Mouse (Mus musculus): Measurements from ENCODE around the gene Zswim4. TPM values are rescaled to one million over a fixed set of nuclear protein-coding genes. Genes with fewer than 3 reads are reported as not detected.
A peak's percentile ranks its signal among the peaks of the same experiment; 100 is the strongest.
"Not testable (repeated sequence)": the region's sequence is repeated elsewhere in the genome, so short reads cannot be mapped to it uniquely, and the experiment has no call there.

The Zswim4 gene
- 3.6 and 5.0 TPM in 2 replicates for polyA plus RNA-seq (2016; fragmentation: Nextera tagmentation; extraction: Ambion mirVana)

DNA sequence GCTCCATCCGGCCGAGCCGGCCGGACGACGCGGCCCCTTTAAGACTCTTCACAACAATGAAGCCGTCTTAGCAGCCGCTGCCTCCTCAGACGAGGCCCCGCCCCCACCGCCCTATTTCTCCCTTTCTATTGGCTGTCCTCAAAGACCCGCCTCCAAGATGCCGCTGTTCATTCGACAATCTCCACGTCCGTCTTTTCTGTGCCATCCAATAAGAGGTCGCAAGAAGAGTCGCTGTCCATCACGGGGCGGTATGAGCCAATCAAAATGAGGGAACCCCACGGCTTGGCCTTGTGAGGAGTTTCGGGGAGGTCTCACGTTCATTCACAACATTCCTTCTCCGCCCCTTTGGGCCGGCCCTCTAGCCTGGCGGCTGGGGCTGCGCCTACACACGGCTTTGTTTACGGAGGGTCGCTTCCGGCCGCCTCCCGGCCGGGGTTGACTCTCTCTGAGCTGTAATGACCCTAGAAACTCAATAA lies at the start of gene Zswim4:
TSS of gene Zswim4 (minus strand) at position 58 of the 476 bp plus-strand sequence.
- Histone ChIP-seq H3K36me3 (no peaks in the 10 kb centered on the region), H3K27ac (peak within 1 kb of the TSS; percentile 66), H3K27me3 (replicated peaks) (no peaks in the 10 kb centered on the region), H3K4me2 (peak within 1 kb of the TSS; percentile 96), H3K4me1 (peaks cover 22% of the 10 kb centered on the region), H3K9me3 (replicated peaks) (no peaks in the 10 kb centered on the region), H3K4me3 (peak within 1 kb of the TSS; percentile 75), H3K9ac (peak within 1 kb of the TSS; percentile 92)
- peak; percentile 98 for ATAC-seq
- under 1% methylated on average over 34 of the region's 35 CpGs for WGBS (ENCODE audit: insufficient replicate concordance)

DNA sequence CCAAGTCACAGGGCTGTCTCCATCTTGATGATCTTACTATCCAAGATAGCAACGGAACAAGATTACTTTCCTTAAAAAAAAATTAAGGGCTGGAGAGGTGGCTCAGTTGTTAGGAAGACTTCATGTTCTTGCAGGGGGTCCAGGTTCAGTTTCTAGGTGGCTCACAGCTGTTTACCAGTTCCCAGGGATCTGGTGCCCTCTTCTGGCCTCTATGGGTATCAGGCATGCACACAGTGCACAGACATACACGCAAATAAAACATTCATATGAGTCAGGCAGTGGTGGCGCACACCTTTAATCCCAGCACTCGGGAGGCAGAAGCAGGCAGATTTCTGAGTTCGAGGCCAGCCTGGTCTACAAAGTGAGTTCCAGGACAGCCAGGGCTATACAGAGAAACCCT lies 48.8 kb upstream of the Zswim4 start:
- WGBS (ENCODE audit: insufficient replicate concordance), result 31% methylated on average over 5 of the region's 5 CpGs
- not testable (repeated sequence) for H3K27me3 ChIP-seq (replicated peaks); H3K9ac ChIP-seq; H3K4me1 ChIP-seq; H3K36me3 ChIP-seq; H3K9me3 ChIP-seq (replicated peaks); ATAC-seq; H3K27ac ChIP-seq; H3K4me3 ChIP-seq; H3K4me2 ChIP-seq

GRCm38 (mm10) chr8:84284608-84285063 lies 47.8 kb upstream of the Zswim4 start:
- 28% methylated on average over 9 of the region's 9 CpGs for whole genome bisulfite sequencing (ENCODE audit: insufficient replicate concordance)
- 0 out of 2 replicates have a peak overlapping the region, but pooled peaks have one; percentile 27 for H3K9ac ChIP-seq
- H3K36me3 ChIP-seq, result no peaks in the 10 kb centered on the region
- no peaks in the 10 kb centered on the region for H3K4me1 ChIP-seq
- H3K4me3 ChIP-seq, result no peak overlapping the region
- ATAC-seq, result no peak
- H3K27me3 ChIP-seq (replicated peaks), result no peaks in the 10 kb centered on the region
- H3K9me3 ChIP-seq (replicated peaks), result no peaks in the 10 kb centered on the region
- peak overlapping the region; percentile 4; the same call in 1 of the 2 replicates for H3K4me2 ChIP-seq
- no peak overlapping the region for H3K27ac ChIP-seq

GRCm38 (mm10) chr8:84280777-84281176 lies 43.9 kb upstream of the Zswim4 start:
- Histone ChIP-seq H3K4me2 (no peak overlapping the region), H3K36me3 (no peaks in the 10 kb centered on the region), H3K27ac (no peak overlapping the region), H3K4me3 (no peak overlapping the region), H3K4me1 (peaks cover 14% of the 10 kb centered on the region), H3K9ac (no peak overlapping the region), H3K27me3 (replicated peaks) (no peaks in the 10 kb centered on the region), H3K9me3 (replicated peaks) (no peaks in the 10 kb centered on the region)
- 54% methylated on average over 10 of the region's 10 CpGs for WGBS (ENCODE audit: insufficient replicate concordance)
- ATAC-seq, result no peak

DNA sequence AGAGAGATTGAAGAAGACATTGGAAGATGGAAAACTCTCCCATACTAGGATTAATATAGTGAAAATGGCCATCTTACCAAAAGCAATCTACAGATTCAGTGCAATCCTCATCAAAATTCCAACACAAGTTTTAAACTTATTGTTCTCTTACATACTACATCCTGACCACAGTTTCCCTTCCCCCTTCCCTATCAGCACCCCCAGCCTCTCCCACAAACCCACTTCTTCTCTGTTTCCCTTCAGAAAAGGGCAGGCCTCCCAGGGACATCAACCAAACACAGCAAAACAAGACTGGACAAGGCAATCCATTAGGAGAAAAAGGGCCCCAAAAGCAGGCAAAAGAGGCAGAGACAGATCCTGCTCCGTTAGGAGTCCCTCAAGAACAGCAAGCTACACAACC lies 39.6 kb upstream of the Zswim4 start:
- no peaks in the 10 kb centered on the region for H3K27me3 ChIP-seq (replicated peaks)
- H3K36me3 ChIP-seq, result no peaks in the 10 kb centered on the region
- H3K4me3 ChIP-seq, result no peak overlapping the region
- peak overlapping the region; percentile 27; the same call in 1 of the 2 replicates for H3K27ac ChIP-seq
- no peaks in the 10 kb centered on the region for H3K9me3 ChIP-seq (replicated peaks)
- H3K4me2 ChIP-seq, result no peak overlapping the region
- WGBS (ENCODE audit: insufficient replicate concordance), result 18% methylated on average over 1 of the region's 1 CpGs
- peaks cover 14% of the 10 kb centered on the region for H3K4me1 ChIP-seq
- no peak for ATAC-seq
- no peak overlapping the region for H3K9ac ChIP-seq

GRCm38 (mm10) chr8:84273968-84274367 lies 37.1 kb upstream of the Zswim4 start:
- Histone ChIP-seq H3K4me3 (no peak overlapping the region), H3K4me2 (no peak overlapping the region), H3K4me1 (peaks cover 26% of the 10 kb centered on the region), H3K9me3 (replicated peaks) (no peaks in the 10 kb centered on the region), H3K36me3 (no peaks in the 10 kb centered on the region), H3K27ac (no peak overlapping the region), H3K27me3 (replicated peaks) (no peaks in the 10 kb centered on the region), H3K9ac (no peak overlapping the region)
- no peak for ATAC-seq
- WGBS (ENCODE audit: insufficient replicate concordance), result 77% methylated on average over 3 of the region's 3 CpGs

GRCm38 (mm10) chr8:84272302-84272701 lies 35.4 kb upstream of the Zswim4 start:
- Histone ChIP-seq H3K4me3 (no peak overlapping the region), H3K27me3 (replicated peaks) (no peaks in the 10 kb centered on the region), H3K9ac (no peak overlapping the region), H3K36me3 (no peaks in the 10 kb centered on the region), H3K9me3 (replicated peaks) (no peaks in the 10 kb centered on the region), H3K4me1 (peaks cover 22% of the 10 kb centered on the region), H3K4me2 (no peak overlapping the region), H3K27ac (no peak overlapping the region)
- ATAC-seq, result no peak
- 58% methylated on average over 4 of the region's 4 CpGs for WGBS (ENCODE audit: insufficient replicate concordance)

DNA sequence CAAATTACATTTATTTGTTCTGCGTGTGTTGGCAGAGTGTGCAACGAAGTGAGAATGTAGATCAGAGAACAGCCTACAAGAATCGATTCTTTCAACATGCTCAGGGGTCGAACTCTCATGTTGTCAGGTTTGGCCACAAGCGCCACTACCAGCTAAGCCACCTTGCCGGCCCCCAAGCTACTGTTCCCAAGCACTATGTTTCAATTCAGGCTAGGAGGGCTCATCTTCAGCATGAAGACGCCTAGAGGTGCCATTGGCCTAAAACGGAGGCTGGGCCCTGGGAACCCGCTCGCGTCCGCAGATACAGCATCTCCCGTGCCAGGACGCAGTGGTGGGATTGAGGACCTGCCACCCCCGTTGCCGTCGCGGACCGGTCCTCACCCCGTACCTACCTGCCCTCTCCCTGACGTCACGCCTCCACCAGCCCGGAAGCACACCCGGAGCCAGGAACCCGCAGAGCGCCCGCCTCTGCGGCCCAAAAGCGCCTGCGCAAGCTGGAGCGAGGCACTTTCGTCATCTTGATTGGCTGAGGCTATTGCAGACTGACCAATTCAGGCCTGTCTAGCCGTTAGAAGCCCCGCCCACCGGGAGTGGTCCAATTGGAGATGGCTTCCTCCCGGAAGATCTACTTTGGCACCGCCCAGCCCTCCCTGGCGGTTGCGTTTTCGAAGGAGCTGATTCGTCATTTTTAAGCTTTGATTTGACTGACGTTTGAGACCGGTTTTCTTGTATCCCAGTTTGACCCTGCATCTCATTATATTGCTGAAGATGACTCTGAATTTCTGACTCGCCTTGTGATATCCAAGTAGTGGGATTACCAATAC lies 33.3 kb upstream of the Zswim4 start, which contains the start of gene Ccdc130:
TSS of gene Ccdc130 (minus strand) at position 431 of the 824 bp plus-strand sequence.
- peak; percentile 99 for ATAC-seq

DNA sequence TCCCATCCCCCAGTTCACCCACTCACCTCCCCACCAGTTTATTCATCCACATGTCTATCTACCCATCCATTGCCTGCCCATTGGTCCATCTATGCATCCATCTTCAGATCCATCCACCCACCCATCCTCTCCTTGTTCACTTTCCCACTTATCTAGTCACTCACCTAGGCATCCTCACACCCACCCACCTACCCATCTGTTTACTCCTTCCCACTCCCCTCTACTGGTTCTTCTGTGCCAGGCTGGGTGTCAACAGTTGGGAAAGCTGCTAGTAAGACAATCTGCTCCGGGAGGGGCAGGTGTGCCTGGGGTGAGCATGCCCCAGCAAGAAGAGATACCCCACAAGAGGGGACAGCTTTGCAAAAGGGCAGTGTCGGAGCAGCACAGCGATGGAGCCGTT lies 24.2 kb upstream of the Zswim4 start:
- H3K4me1 ChIP-seq, result peaks cover 20% of the 10 kb centered on the region
- H3K27me3 ChIP-seq (replicated peaks), result no peaks in the 10 kb centered on the region
- peaks cover 81% of the 10 kb centered on the region for H3K36me3 ChIP-seq
- no peaks in the 10 kb centered on the region for H3K9me3 ChIP-seq (replicated peaks)
- no peak overlapping the region for H3K4me3 ChIP-seq
- no peak overlapping the region for H3K4me2 ChIP-seq
- H3K27ac ChIP-seq, result no peak overlapping the region
- no peak for ATAC-seq
- no peak overlapping the region for H3K9ac ChIP-seq
- 85% methylated on average over 4 of the region's 4 CpGs for WGBS (ENCODE audit: insufficient replicate concordance)

More for the DNA sequence above, 33.3 kb upstream of the Zswim4 start, which contains the start of gene Ccdc130:
- under 1% methylated on average over 44 of the region's 44 CpGs for WGBS (ENCODE audit: insufficient replicate concordance)
- peak within 1 kb of the TSS; percentile 81 for H3K9ac ChIP-seq
- H3K9me3 ChIP-seq (replicated peaks), result no peaks in the 10 kb centered on the region
- peaks cover 20% of the 10 kb centered on the region for H3K36me3 ChIP-seq
- H3K27me3 ChIP-seq (replicated peaks), result no peaks in the 10 kb centered on the region
- peaks cover 13% of the 10 kb centered on the region for H3K4me1 ChIP-seq
- H3K27ac ChIP-seq, result peak within 1 kb of the TSS; percentile 77
- peak within 1 kb of the TSS; percentile 88 for H3K4me2 ChIP-seq
- peak within 1 kb of the TSS; percentile 75 for H3K4me3 ChIP-seq

DNA sequence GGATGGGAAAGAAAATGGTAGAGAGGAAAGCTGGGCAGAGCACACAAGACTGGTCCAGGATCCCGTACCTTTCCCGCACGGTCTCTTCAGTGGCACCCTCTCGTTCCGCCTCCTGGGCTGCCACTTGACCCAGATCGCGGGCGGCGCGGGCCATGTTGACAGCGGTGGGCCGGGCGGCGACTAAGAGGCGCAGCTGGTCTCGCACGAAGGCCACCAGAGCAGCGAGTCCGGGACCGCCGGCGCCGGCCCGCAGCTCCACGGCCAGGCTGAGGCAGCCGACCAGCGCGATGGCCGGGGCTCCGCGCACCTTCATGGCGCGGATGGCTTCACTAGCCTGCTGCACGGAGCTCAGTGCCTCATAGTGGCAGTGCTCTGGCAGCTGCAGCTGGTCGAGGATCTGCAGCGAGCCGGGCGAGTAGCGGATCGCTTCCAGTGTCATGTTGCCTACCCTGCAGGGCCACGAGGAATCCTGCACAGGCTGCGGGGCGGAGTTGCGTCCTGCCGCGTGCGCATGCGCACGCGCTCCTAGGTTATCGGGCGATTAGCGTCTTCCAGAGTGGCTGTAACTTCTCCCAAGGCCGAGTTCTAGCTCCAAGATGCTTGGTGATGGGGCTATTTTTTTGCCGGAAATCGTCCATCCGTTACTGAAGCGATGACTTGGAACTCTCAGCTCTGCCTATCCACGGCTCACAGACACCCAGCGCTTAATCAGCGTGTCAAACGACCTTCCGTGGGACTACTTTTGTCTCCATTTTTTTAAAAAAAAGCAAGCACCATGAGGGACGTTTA lies 20.2 kb upstream of the Zswim4 start, which contains the start of gene Mri1:
TSS of gene Mri1 (minus strand) at position 505 of the 789 bp plus-strand sequence.
- peak within 1 kb of the TSS; percentile 100 for H3K4me2 ChIP-seq
- H3K9ac ChIP-seq, result peak within 1 kb of the TSS; percentile 92
- H3K27me3 ChIP-seq (replicated peaks), result no peaks in the 10 kb centered on the region
- WGBS (ENCODE audit: insufficient replicate concordance), result under 1% methylated on average over 64 of the region's 64 CpGs
- H3K36me3 ChIP-seq, result peaks cover 80% of the 10 kb centered on the region
- peaks cover 25% of the 10 kb centered on the region for H3K4me1 ChIP-seq
- peak within 1 kb of the TSS; percentile 88 for H3K4me3 ChIP-seq
- peak; percentile 88 for ATAC-seq
- peak within 1 kb of the TSS; percentile 97 for H3K27ac ChIP-seq
- no peaks in the 10 kb centered on the region for H3K9me3 ChIP-seq (replicated peaks)

- peaks cover 25% of the 10 kb centered on the region for H3K4me1 ChIP-seq
- peak overlapping the region; percentile 97 for H3K27ac ChIP-seq
- no peaks in the 10 kb centered on the region for H3K27me3 ChIP-seq (replicated peaks)
- peaks cover 80% of the 10 kb centered on the region for H3K36me3 ChIP-seq
- H3K4me2 ChIP-seq, result peak overlapping the region; percentile 100
- ATAC-seq, result peak; percentile 48
- no peaks in the 10 kb centered on the region for H3K9me3 ChIP-seq (replicated peaks)
- 11% methylated on average over 6 of the region's 6 CpGs for WGBS (ENCODE audit: insufficient replicate concordance)
- H3K9ac ChIP-seq, result peak overlapping the region; percentile 92
- H3K4me3 ChIP-seq, result peak overlapping the region; percentile 88
Observed at GRCm38 (mm10) chr8:84256458-84256821, 19.6 kb upstream of the Zswim4 start.
